8 mouse cellular contexts compared by ENCODE assay signal in genomic region chr2:28792931-28793610, GRCm38 (mm10). TPM values are rescaled to one million over a fixed set of nuclear protein-coding genes. Genes with fewer than 3 reads are reported as not detected.
DNase-seq lines count a peak whose midpoint lies in the region; ATAC-seq and TF ChIP-seq lines count a peak whose summit lies in the region.

No protein-coding gene starts in this region.

- H3K4me2 ChIP-seq in CH12.LX (ENCODE audit: insufficient read depth, low read depth, poor library complexity, severe bottlenecking) (0 out of 2 replicates have a peak overlapping the region, but pooled peaks have one; percentile 23), myocyte (ENCODE audit: low read depth) (peak overlapping the region; percentile 6)
- peak overlapping the region; percentile 47 for H3K4me2 ChIP-seq in embryonic facial prominence, embryonic 14.5 days (ENCODE audit: low read depth, low read length)
- H3K4me2 ChIP-seq in limb, embryonic 11.5 days (ENCODE audit: low read depth, severe bottlenecking) = no peak overlapping the region

- no peaks in the 10 kb centered on the region for H3K36me3 ChIP-seq in CH12.LX (replicated peaks in 1 of 2; ENCODE audit: control insufficient read depth in 1 of 2, insufficient read depth in 1 of 2, low read length in 1 of 2)
- no peaks in the 10 kb centered on the region for H3K36me3 ChIP-seq in embryonic facial prominence, embryonic 14.5 days (ENCODE audit: control insufficient read depth, insufficient read depth, low read length)
- no peaks in the 10 kb centered on the region for H3K36me3 ChIP-seq in hindbrain, embryonic 10.5 days
- no peaks in the 10 kb centered on the region for H3K36me3 ChIP-seq in limb, embryonic 11.5 days (ENCODE audit: control insufficient read depth, insufficient read depth, low read length)
- no peaks in the 10 kb centered on the region for H3K36me3 ChIP-seq in myocyte (ENCODE audit: control insufficient read depth, insufficient read depth)

- H3K4me3 ChIP-seq in CH12.LX (replicated peaks in 1 of 3; ENCODE audit: low read depth in 2 of 3, low read length in 2 of 3, poor library complexity in 1 of 3) (no peak overlapping the region), myocyte (no peak overlapping the region)
- peak overlapping the region; percentile 12 for H3K4me3 ChIP-seq in embryonic facial prominence, embryonic 14.5 days (ENCODE audit: low read depth, low read length)
- peak overlapping the region; percentile 16; the same call in 1 of the 2 replicates for H3K4me3 ChIP-seq in hindbrain, embryonic 10.5 days
- H3K4me3 ChIP-seq in limb, embryonic 11.5 days (ENCODE audit: low read depth, low read length) = no peak overlapping the region

- no peak for TF ChIP-seq RAD21 in CH12.LX (IDR thresholded peaks at IDR 0.05; ENCODE audit: low read depth, low read length)

- no peaks in the 10 kb centered on the region for H3K79me2 ChIP-seq in CH12.LX (replicated peaks; ENCODE audit: control insufficient read depth, extremely low read depth, insufficient read depth, poor library complexity, severe bottlenecking)
- no peaks in the 10 kb centered on the region for H3K79me2 ChIP-seq in myocyte (ENCODE audit: control insufficient read depth, insufficient read depth)

- no peak overlapping the region for H3K9ac ChIP-seq in CH12.LX (ENCODE audit: insufficient read depth, low read depth)
- H3K9ac ChIP-seq in embryonic facial prominence, embryonic 14.5 days (ENCODE audit: low read depth, low read length) = peak overlapping the region; percentile 42; the same call in 1 of the 2 replicates
- no peak overlapping the region for H3K9ac ChIP-seq in limb, embryonic 11.5 days (ENCODE audit: low read length)

- in situ Hi-C loops in CH12.LX (cut with MboI; ENCODE audit: low pct_ligation_motif_present, low pct_unique_long_range_greater_than_20kb, low sequenced_read_pairs) = no loop called here

- WGBS in embryonic facial prominence, embryonic 14.5 days = 25% methylated on average over 5 of the region's 6 CpGs
- WGBS in hindbrain, embryonic 10.5 days = 22% methylated on average over 6 of the region's 6 CpGs
- 24% methylated on average over 5 of the region's 6 CpGs for WGBS in limb, embryonic 11.5 days

- H3K27me3 ChIP-seq in CH12.LX (replicated peaks) = no peaks in the 10 kb centered on the region
- H3K27me3 ChIP-seq in embryonic facial prominence, embryonic 14.5 days (replicated peaks; ENCODE audit: control insufficient read depth, insufficient read depth, low read length) = no peaks in the 10 kb centered on the region
- no peaks in the 10 kb centered on the region for H3K27me3 ChIP-seq in hindbrain, embryonic 10.5 days (ENCODE audit: insufficient read depth, poor library complexity, severe bottlenecking)
- 0 out of 2 replicates have a peak, but pooled peaks cover 2% of the 10 kb centered on the region for H3K27me3 ChIP-seq in limb, embryonic 11.5 days (ENCODE audit: control insufficient read depth, insufficient read depth, low read length)
- peaks cover 44% of the 10 kb centered on the region for H3K27me3 ChIP-seq in myocyte (ENCODE audit: control insufficient read depth, insufficient read depth, insufficient read length)

- no peak for TF ChIP-seq EP300 in CH12.LX (IDR thresholded peaks at IDR 0.05; ENCODE audit: low read length)

- ATAC-seq in embryonic facial prominence, embryonic 14.5 days (ENCODE audit: low read depth) = peak; percentile 88
- ATAC-seq in limb, embryonic 11.5 days (ENCODE audit: insufficient number of reproducible peaks, low FRiP score, low TSS enrichment, low read depth) = no peak

- TF ChIP-seq POLR2A in CH12.LX (IDR thresholded peaks at IDR 0.05; ENCODE audit: low read depth, low read length) = no peak
- no peak for TF ChIP-seq POLR2A in myocyte (IDR thresholded peaks at IDR 0.05; ENCODE audit: insufficient read length, low read depth)

- no peak for TF ChIP-seq CTCF in CH12.LX (conservative IDR thresholded peaks at IDR 0.05 in 1 of 2, IDR thresholded peaks at IDR 0.05 in 1 of 2; ENCODE audit: low read depth in 2 of 2, low read length in 2 of 2)

- dilution Hi-C loops in CH12.LX (cut with MboI; ENCODE audit: extremely low pct_ligation_motif_present, extremely low pct_unique_long_range_greater_than_20kb, low sequenced_read_pairs) = no loop called here

- peaks cover 11 to 17% of the 10 kb centered on the region in 2 experiments for H3K4me1 ChIP-seq in CH12.LX (ENCODE audit: control insufficient read depth in 1 of 2, insufficient read depth in 2 of 2)
- peaks cover 4% of the 10 kb centered on the region; the same call in 1 of the 2 replicates for H3K4me1 ChIP-seq in embryonic facial prominence, embryonic 14.5 days (ENCODE audit: control insufficient read depth, insufficient read depth, low read length)
- H3K4me1 ChIP-seq in hindbrain, embryonic 10.5 days (replicated peaks) = peaks cover 33% of the 10 kb centered on the region
- H3K4me1 ChIP-seq in limb, embryonic 11.5 days (ENCODE audit: control insufficient read depth, insufficient read depth, low read length) = peaks cover 5% of the 10 kb centered on the region

- H3ac ChIP-seq in myocyte (ENCODE audit: control insufficient read depth, insufficient read length) = no peak overlapping the region

- no peak overlapping the region for H3K27ac ChIP-seq in CH12.LX (ENCODE audit: insufficient read depth, low read depth)
- H3K27ac ChIP-seq in embryonic facial prominence, embryonic 14.5 days (replicated peaks; ENCODE audit: low read depth, low read length) = no peak overlapping the region
- peak overlapping the region; percentile 72 for H3K27ac ChIP-seq in hindbrain, embryonic 10.5 days
- no peak overlapping the region for H3K27ac ChIP-seq in limb, embryonic 11.5 days (replicated peaks; ENCODE audit: low read depth, low read length)

- H3K9me3 ChIP-seq in CH12.LX (replicated peaks; ENCODE audit: low read length) = no peaks in the 10 kb centered on the region
- no peaks in the 10 kb centered on the region for H3K9me3 ChIP-seq in embryonic facial prominence, embryonic 14.5 days (ENCODE audit: control insufficient read depth, low read length)
- H3K9me3 ChIP-seq in hindbrain, embryonic 10.5 days = no peaks in the 10 kb centered on the region
- no peaks in the 10 kb centered on the region for H3K9me3 ChIP-seq in limb, embryonic 11.5 days (ENCODE audit: control insufficient read depth, low read length)

- DNase-seq in 3134 (ENCODE audit: extremely low read depth, insufficient read length, low spot score) (peak; percentile 57), CH12.LX (ENCODE audit: extremely low read depth) (peak; percentile 49)
- peak; percentile 96 for DNase-seq in embryonic facial prominence, embryonic 14.5 days (ENCODE audit: low spot score)
- DNase-seq in hindbrain, embryonic 10.5 days (ENCODE audit: low spot score) = peak; percentile 69
- peak; percentile 57 for DNase-seq in limb, embryonic 11.5 days (ENCODE audit: low spot score)
- DNase-seq in spleen, adult 12 weeks (ENCODE audit: low spot score) = no peak
- no peak for DNase-seq in frontal cortex, postnatal 10 days (ENCODE audit: low spot score in 2 of 2)

TF ChIP-seq in CH12.LX, 34 proteins besides CTCF, POLR2A, EP300 and RAD21 (continues in another document):
- TF ChIP-seq USF1 (IDR thresholded peaks at IDR 0.05; ENCODE audit: low read depth, low read length) (no peak), E2F4 (IDR thresholded peaks at IDR 0.05; ENCODE audit: insufficient replicate concordance, low read depth, low read length) (no peak), RCOR1 (conservative IDR thresholded peaks at IDR 0.05; ENCODE audit: low read depth, low read length) (no peak), UBTF (IDR thresholded peaks at IDR 0.05; ENCODE audit: low read depth, low read length) (no peak), CHD2 (IDR thresholded peaks at IDR 0.05; ENCODE audit: low read length) (no peak), MAFK (IDR thresholded peaks at IDR 0.05; ENCODE audit: insufficient replicate concordance, low read length) (no peak), SIN3A (IDR thresholded peaks at IDR 0.05; ENCODE audit: low read length) (no peak), SMC3 (IDR thresholded peaks at IDR 0.05; ENCODE audit: low read depth, low read length) (no peak), ZKSCAN1 (IDR thresholded peaks at IDR 0.05; ENCODE audit: borderline replicate concordance, low read depth, low read length) (no peak), PAX5 (IDR thresholded peaks at IDR 0.05; ENCODE audit: low read length) (no peak)

TF ChIP-seq in myocyte, 11 proteins besides CTCF, POLR2A, EP300 and RAD21 (continues in another document):
- TF ChIP-seq POLR2AphosphoS2 (IDR thresholded peaks at IDR 0.05; ENCODE audit: insufficient read length, low read depth) (no peak), REST (IDR thresholded peaks at IDR 0.05; ENCODE audit: insufficient read depth, insufficient read length) (no peak), MYOG (IDR thresholded peaks at IDR 0.05; ENCODE audit: control insufficient read depth in 1 of 3, insufficient read depth in 1 of 3, insufficient read length in 2 of 3, low read depth in 2 of 3) (no peak), MYOD1 (IDR thresholded peaks at IDR 0.05; ENCODE audit: control insufficient read depth in 1 of 3, insufficient read length in 2 of 3, low read depth in 2 of 3) (no peak), USF1 (IDR thresholded peaks at IDR 0.05; ENCODE audit: low read depth) (no peak), MAX (IDR thresholded peaks at IDR 0.05; ENCODE audit: low read depth) (no peak), SRF (IDR thresholded peaks at IDR 0.05; ENCODE audit: control insufficient read depth, insufficient read length, low read depth) (no peak), TCF12 (IDR thresholded peaks at IDR 0.05; ENCODE audit: insufficient read depth, poor library complexity, severe bottlenecking) (no peak), CEBPB (IDR thresholded peaks at IDR 0.05; ENCODE audit: insufficient read depth, poor library complexity, severe bottlenecking) (no peak), E2F4 (IDR thresholded peaks at IDR 0.05; ENCODE audit: insufficient read depth) (no peak)

RNA-seq across cellular contexts. Expression of gene Gtf3c4, which starts 47.1 kb away (rescaled TPM):
- total RNA-seq in CH12.LX (2012; rRNA removed) (17.4 and 20.0 TPM in 2 replicates), CH12.LX (2014; rRNA removed) (10.8 and 13.2 TPM in 2 replicates)
- polyA plus RNA-seq in CH12.LX (2012; ENCODE audit: insufficient read length, low read depth) (15.3 and 16.1 TPM in 2 replicates), myocyte (2012; fragmentation: generic; extraction: Trizol) (26.9 TPM)
- polyA plus RNA-seq in embryonic facial prominence, embryonic 14.5 days (2014; fragmentation: Nextera tagmentation; extraction: Ambion mirVana) = 20.5 and 20.6 TPM in 2 replicates
- polyA plus RNA-seq in hindbrain, embryonic 10.5 days (2016; fragmentation: Nextera tagmentation; extraction: Ambion mirVana) = 21.1 and 23.7 TPM in 2 replicates
- 31.3 and 35.4 TPM in 2 replicates for polyA plus RNA-seq in limb, embryonic 11.5 days (2014; fragmentation: Nextera tagmentation; extraction: Ambion mirVana)

RNA-seq across cellular contexts. Expression of gene Ddx31, which starts 47.1 kb away (rescaled TPM):
- total RNA-seq in CH12.LX (2012; rRNA removed) (15.9 and 23.4 TPM in 2 replicates), CH12.LX (2014; rRNA removed) (26.8 and 28.8 TPM in 2 replicates)
- polyA plus RNA-seq in CH12.LX (2012; ENCODE audit: insufficient read length, low read depth) (18.1 and 18.8 TPM in 2 replicates), myocyte (2012; fragmentation: generic; extraction: Trizol) (6.4 TPM)
- 12.7 and 13.3 TPM in 2 replicates for polyA plus RNA-seq in embryonic facial prominence, embryonic 14.5 days (2014; fragmentation: Nextera tagmentation; extraction: Ambion mirVana)
- 16.7 and 21.5 TPM in 2 replicates for polyA plus RNA-seq in hindbrain, embryonic 10.5 days (2016; fragmentation: Nextera tagmentation; extraction: Ambion mirVana)
- polyA plus RNA-seq in limb, embryonic 11.5 days (2014; fragmentation: Nextera tagmentation; extraction: Ambion mirVana) = 20.4 and 21.8 TPM in 2 replicates

Comparison
In these comparisons a context has a peak if more than half of its experiments do, and no peak if none do; other contexts are left out.
1. DNase-seq: peak in 3134 (single experiment), CH12.LX (single experiment), embryonic facial prominence, embryonic 14.5 days (single experiment), hindbrain, embryonic 10.5 days (single experiment) and limb, embryonic 11.5 days (single experiment); none in spleen, adult 12 weeks (single experiment) and frontal cortex, postnatal 10 days (0 of 2).
2. H3K4me3 ChIP-seq: peak in embryonic facial prominence, embryonic 14.5 days (single experiment) and hindbrain, embryonic 10.5 days (single experiment); none in CH12.LX (0 of 3), limb, embryonic 11.5 days (single experiment) and myocyte (single experiment).